14 mouse cellular contexts compared by ENCODE assay signal in the genomic region with DNA sequence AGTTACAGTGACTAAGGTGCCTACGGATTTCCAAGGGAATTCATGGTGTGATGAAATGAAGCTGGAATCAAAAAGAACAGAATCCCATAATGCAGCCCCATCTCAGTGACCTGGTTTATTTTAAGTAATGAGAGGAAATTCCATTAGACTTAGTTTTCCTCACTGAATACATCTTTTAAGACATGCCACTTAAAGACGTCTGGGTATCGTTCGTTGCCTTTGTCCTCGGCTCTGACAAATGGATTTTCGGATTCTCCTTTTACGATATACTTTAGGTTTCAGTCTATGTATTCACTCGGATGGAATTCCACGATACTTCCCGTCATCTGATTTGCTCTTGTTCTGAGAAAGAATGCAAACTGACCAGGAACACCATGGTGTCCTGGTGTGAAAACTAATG. TPM values are rescaled to one million over a fixed set of nuclear protein-coding genes. Genes with fewer than 3 reads are reported as not detected.
DNase-seq lines count a peak whose midpoint lies in the region; ATAC-seq and TF ChIP-seq lines count a peak whose summit lies in the region.
"Had no signal": no experiment of that assay in that cellular context is flagged by ENCODE, and none has a peak within 500 bp of the region (broad histone marks: within the 10 kb centered on the region; RNA-seq: fewer than 3 reads in every experiment).

No protein-coding gene starts in this region.

- no peaks in the 10 kb centered on the region for H3K27me3 ChIP-seq in heart, embryonic 11.5 days (ENCODE audit: control insufficient read depth, insufficient read depth, low read length)
- H3K27me3 ChIP-seq in heart, adult 2 months (ENCODE audit: control insufficient read depth, insufficient read depth, low read length) = no peaks in the 10 kb centered on the region
- H3K27me3 ChIP-seq in midbrain, embryonic 16.5 days (ENCODE audit: control insufficient read depth, insufficient read depth, low read depth, low read length) = no peaks in the 10 kb centered on the region
- peaks cover 13% of the 10 kb centered on the region; the same call in 1 of the 2 replicates for H3K27me3 ChIP-seq in midbrain, embryonic 10.5 days (ENCODE audit: low read depth, poor library complexity, severe bottlenecking)
- no peaks in the 10 kb centered on the region for H3K27me3 ChIP-seq in forebrain, embryonic 15.5 days
- H3K27me3 ChIP-seq: embryonic facial prominence, embryonic 13.5 days had no signal

- no peak overlapping the region for H3K9ac ChIP-seq in heart, embryonic 11.5 days (ENCODE audit: low read depth, low read length)
- no peak overlapping the region for H3K9ac ChIP-seq in heart, adult 2 months (ENCODE audit: low read depth, low read length)
- no peak overlapping the region for H3K9ac ChIP-seq in midbrain, embryonic 16.5 days (ENCODE audit: low read depth, low read length)
- H3K9ac ChIP-seq in forebrain, embryonic 15.5 days (replicated peaks) = no peak overlapping the region
- H3K9ac ChIP-seq: embryonic facial prominence, embryonic 13.5 days; liver, embryonic 12.5 days had no signal

- peaks cover 11% of the 10 kb centered on the region for H3K36me3 ChIP-seq in heart, embryonic 11.5 days (ENCODE audit: control insufficient read depth, insufficient read depth, low read length)
- H3K36me3 ChIP-seq in heart, adult 2 months (ENCODE audit: control insufficient read depth, insufficient read depth, low read length) = peaks cover 17% of the 10 kb centered on the region
- no peaks in the 10 kb centered on the region for H3K36me3 ChIP-seq in midbrain, embryonic 16.5 days (ENCODE audit: control insufficient read depth, insufficient read depth, low read length)
- H3K36me3 ChIP-seq in midbrain, embryonic 10.5 days = no peaks in the 10 kb centered on the region
- H3K36me3 ChIP-seq in forebrain, embryonic 15.5 days = no peaks in the 10 kb centered on the region
- H3K36me3 ChIP-seq: liver, embryonic 12.5 days had no signal

- no peak for TF ChIP-seq POLR2A in heart, adult 2 months (IDR thresholded peaks at IDR 0.05; ENCODE audit: insufficient read depth, low read depth, low read length)

- no peak for DNase-seq in heart, adult 2 months
- DNase-seq in midbrain, embryonic 10.5 days (ENCODE audit: low spot score) = no peak
- peak; percentile 24 for DNase-seq in retina, embryonic 14.5 days (ENCODE audit: low spot score)
- DNase-seq in cerebellum, adult 11 months = no peak
- no peak for DNase-seq in layer of hippocampus, postnatal 14 days (ENCODE audit: low spot score in 2 of 2)
- DNase-seq: adrenal gland, postnatal 10 days; cerebellum, postnatal 36 days had no signal

- H3K79me2 ChIP-seq in heart, adult 2 months (replicated peaks; ENCODE audit: control insufficient read depth, insufficient read depth, low read length) = peaks cover 4% of the 10 kb centered on the region

- intact Hi-C loops in heart, adult 2 months (cut with DNase I) = loop anchor here (5.0 kb wide), 1 partner anchor 32 kb away; no protein-coding TSS in a partner anchor

- 0 out of 2 replicates have a peak, but pooled peaks cover 5% of the 10 kb centered on the region for H3K4me1 ChIP-seq in heart, embryonic 11.5 days (ENCODE audit: control insufficient read depth, insufficient read depth, low read length)
- no peaks in the 10 kb centered on the region for H3K4me1 ChIP-seq in heart, adult 2 months (ENCODE audit: control insufficient read depth, insufficient read depth, low read length)
- peaks cover 12% of the 10 kb centered on the region for H3K4me1 ChIP-seq in midbrain, embryonic 16.5 days (ENCODE audit: control insufficient read depth, insufficient read depth, low read length)
- peaks cover 10% of the 10 kb centered on the region for H3K4me1 ChIP-seq in midbrain, embryonic 10.5 days
- H3K4me1 ChIP-seq in forebrain, embryonic 15.5 days = peaks cover 25% of the 10 kb centered on the region

- H3K4me2 ChIP-seq in heart, embryonic 11.5 days = peak overlapping the region; percentile 24; the same call in 1 of the 2 replicates
- peak overlapping the region; percentile 39 for H3K4me2 ChIP-seq in midbrain, embryonic 16.5 days (ENCODE audit: low read length)
- peak overlapping the region; percentile 8 for H3K4me2 ChIP-seq in forebrain, embryonic 15.5 days (replicated peaks)
- H3K4me2 ChIP-seq: embryonic facial prominence, embryonic 13.5 days; liver, embryonic 12.5 days had no signal

- no peak for TF ChIP-seq CTCF in heart, adult 2 months (IDR thresholded peaks at IDR 0.05)

- H3K27ac ChIP-seq in heart, embryonic 11.5 days (ENCODE audit: low read depth, low read length) = no peak overlapping the region
- no peak overlapping the region for H3K27ac ChIP-seq in heart, adult 2 months
- H3K27ac ChIP-seq in midbrain, embryonic 16.5 days (ENCODE audit: low read length) = no peak overlapping the region
- no peak overlapping the region for H3K27ac ChIP-seq in midbrain, embryonic 10.5 days (replicated peaks)
- H3K27ac ChIP-seq in forebrain, embryonic 15.5 days (replicated peaks) = no peak overlapping the region
- H3K27ac ChIP-seq: embryonic facial prominence, embryonic 13.5 days; liver, embryonic 12.5 days had no signal

- 53% methylated on average over 10 of the region's 10 CpGs for WGBS in heart, embryonic 11.5 days (ENCODE audit: insufficient replicate concordance)
- 48% methylated on average over 10 of the region's 10 CpGs for WGBS in heart, adult 2 months
- 45% methylated on average over 10 of the region's 10 CpGs for WGBS in midbrain, embryonic 16.5 days
- 52% methylated on average over 10 of the region's 10 CpGs for WGBS in midbrain, embryonic 10.5 days
- 11% methylated on average over 10 of the region's 10 CpGs for WGBS in forebrain, embryonic 15.5 days

- no peak for TF ChIP-seq EP300 in heart, adult 2 months (IDR thresholded peaks at IDR 0.05; ENCODE audit: insufficient read depth, low read depth, low read length)

- peaks cover 4% of the 10 kb centered on the region for H3K9me3 ChIP-seq in heart, embryonic 11.5 days (replicated peaks; ENCODE audit: control insufficient read depth, low read length)
- H3K9me3 ChIP-seq in midbrain, embryonic 16.5 days (replicated peaks; ENCODE audit: control insufficient read depth, low read length, poor library complexity, severe bottlenecking) = no peaks in the 10 kb centered on the region
- no peaks in the 10 kb centered on the region for H3K9me3 ChIP-seq in midbrain, embryonic 10.5 days (replicated peaks)
- no peaks in the 10 kb centered on the region for H3K9me3 ChIP-seq in forebrain, embryonic 15.5 days
- H3K9me3 ChIP-seq: liver, embryonic 12.5 days had no signal

- ATAC-seq in heart, embryonic 11.5 days (replicated peaks; ENCODE audit: insufficient number of reproducible peaks, low FRiP score, low TSS enrichment) = no peak
- no peak for ATAC-seq in midbrain, embryonic 16.5 days
- no peak for ATAC-seq in forebrain, embryonic 15.5 days (replicated peaks)
- ATAC-seq: liver, embryonic 12.5 days; lung, postnatal 0 days had no signal

- H3K4me3 ChIP-seq in heart, embryonic 11.5 days (ENCODE audit: low read depth, low read length) = no peak overlapping the region
- H3K4me3 ChIP-seq in heart, adult 2 months = no peak overlapping the region
- no peak overlapping the region for H3K4me3 ChIP-seq in midbrain, embryonic 16.5 days (ENCODE audit: low read depth, low read length)
- no peak overlapping the region for H3K4me3 ChIP-seq in midbrain, embryonic 10.5 days
- peak overlapping the region; percentile 7; the same call in 1 of the 2 replicates for H3K4me3 ChIP-seq in forebrain, embryonic 15.5 days
- H3K4me3 ChIP-seq: embryonic facial prominence, embryonic 13.5 days; liver, embryonic 12.5 days; megakaryocyte, embryonic 14.5 days had no signal

RNA-seq across cellular contexts. Expression of a gene that starts 3.8 kb away (rescaled TPM):
- polyA plus RNA-seq in heart, embryonic 11.5 days (2014; fragmentation: Nextera tagmentation; extraction: Ambion mirVana) = 106 and 114 TPM in 2 replicates
- total RNA-seq in heart, adult 2 months (2021) = 100 to 1,000 TPM; 131 to 133 TPM
- 135 and 218 TPM in 2 replicates for polyA plus RNA-seq in heart, adult 2 months (2012; rRNA removed)
- 62.5 and 74.7 TPM in 2 replicates for polyA plus RNA-seq in midbrain, embryonic 16.5 days (2015; fragmentation: Nextera tagmentation; extraction: Ambion mirVana)
- polyA plus RNA-seq in midbrain, embryonic 10.5 days (2016; fragmentation: Nextera tagmentation; extraction: Ambion mirVana) = 11.7 and 13.0 TPM in 2 replicates
- 29.9 and 30.7 TPM in 2 replicates for polyA plus RNA-seq in forebrain, embryonic 15.5 days (2015; fragmentation: Nextera tagmentation; extraction: Ambion mirVana)
- total RNA-seq in layer of hippocampus, postnatal 14 days (2021) = 10 to 100 TPM; 43.2 to 64.1 TPM
